In genomic region chr5:53212782-53213710, GRCm38 (mm10) we compare ENCODE assay signal across 9 mouse cellular contexts. TPM values are rescaled to one million over a fixed set of nuclear protein-coding genes. Genes with fewer than 3 reads are reported as not detected.
DNase-seq lines count a peak whose midpoint lies in the region; ATAC-seq and TF ChIP-seq lines count a peak whose summit lies in the region.
"Had no signal": no experiment of that assay in that cellular context is flagged by ENCODE, and none has a peak within 500 bp of the region (broad histone marks: within the 10 kb centered on the region; RNA-seq: fewer than 3 reads in every experiment).

No protein-coding gene starts in this region.

- H3K4me1 ChIP-seq in bone marrow, adult 2 months (ENCODE audit: control insufficient read depth, insufficient read depth, low read length): no peaks in the 10 kb centered on the region
- no peaks in the 10 kb centered on the region for H3K4me1 ChIP-seq in embryonic fibroblast, embryonic 13.5 days (ENCODE audit: control insufficient read depth, insufficient read depth, low read length)
- peaks cover 18% of the 10 kb centered on the region for H3K4me1 ChIP-seq in hindbrain, embryonic 16.5 days (ENCODE audit: control insufficient read depth, insufficient read depth, low read depth, low read length)
- no peaks in the 10 kb centered on the region; the same call in 1 of the 2 replicates for H3K4me1 ChIP-seq in lung, adult 2 months (ENCODE audit: control insufficient read depth, insufficient read depth, low read length)

- H3K9me3 ChIP-seq in hindbrain, embryonic 16.5 days (ENCODE audit: control insufficient read depth, low read length): no peaks in the 10 kb centered on the region

- H3K27me3 ChIP-seq in hindbrain, embryonic 16.5 days (replicated peaks; ENCODE audit: control insufficient read depth, insufficient read depth, low read length): no peaks in the 10 kb centered on the region

- DNase-seq in layer of hippocampus, postnatal 10 days (ENCODE audit: low spot score in 2 of 2): peak; percentile 28 to 56
- no peak for DNase-seq in layer of hippocampus, adult 9-11 months
- peak; percentile 26 for DNase-seq in lung, adult 2 months
- DNase-seq in ovary, postnatal 36 days (ENCODE audit: low spot score): peak; percentile 59
- DNase-seq in frontal cortex, postnatal 14 days (ENCODE audit: low spot score in 2 of 2): no peak

- TF ChIP-seq POLR2A in bone marrow, adult 2 months (IDR thresholded peaks at IDR 0.05; ENCODE audit: borderline replicate concordance, control insufficient read depth, low read depth, low read length): 0 out of 2 replicates have a peak, but pooled peaks have one; percentile 9
- no peak for TF ChIP-seq POLR2A in embryonic fibroblast, embryonic 13.5 days (IDR thresholded peaks at IDR 0.05; ENCODE audit: low read depth, low read length)
- TF ChIP-seq POLR2A in lung, adult 2 months (IDR thresholded peaks at IDR 0.05; ENCODE audit: borderline replicate concordance, extremely low read depth, low read depth, low read length): no peak

- peak overlapping the region; percentile 22 for H3K4me3 ChIP-seq in bone marrow, adult 2 months (replicated peaks; ENCODE audit: control insufficient read depth, low read depth, low read length)
- H3K4me3 ChIP-seq in embryonic fibroblast, embryonic 13.5 days (ENCODE audit: insufficient read depth, low read length): peak overlapping the region; percentile 22
- H3K4me3 ChIP-seq in hindbrain, embryonic 16.5 days (ENCODE audit: low read length): peak overlapping the region; percentile 81
- H3K4me3 ChIP-seq in lung, adult 2 months (replicated peaks; ENCODE audit: extremely low read depth, low read depth, low read length): peak overlapping the region; percentile 58

- 1% methylated on average over 67 of the region's 99 CpGs for WGBS in bone marrow, adult 2 months
- under 1% methylated on average over 26 of the region's 99 CpGs for WGBS in hindbrain, embryonic 16.5 days
- 1% methylated on average over 93 of the region's 99 CpGs for WGBS in lung, adult 2 months

- ATAC-seq in hindbrain, embryonic 16.5 days: peak; percentile 46

- H3K9ac ChIP-seq in hindbrain, embryonic 16.5 days (ENCODE audit: low read depth, low read length): peak overlapping the region; percentile 83

- no peaks in the 10 kb centered on the region for H3K36me3 ChIP-seq in hindbrain, embryonic 16.5 days (ENCODE audit: control insufficient read depth, insufficient read depth, low read length)

- peak overlapping the region; percentile 98 for H3K4me2 ChIP-seq in hindbrain, embryonic 16.5 days (ENCODE audit: low read length)

- H3K27ac ChIP-seq in bone marrow, adult 2 months (ENCODE audit: control insufficient read depth, insufficient read depth, low read depth, low read length, poor library complexity): no peak overlapping the region
- H3K27ac ChIP-seq in embryonic fibroblast, embryonic 13.5 days (ENCODE audit: insufficient read depth, low read length): no peak overlapping the region
- peak overlapping the region; percentile 71 for H3K27ac ChIP-seq in hindbrain, embryonic 16.5 days (ENCODE audit: low read depth, low read length)

- no peak for TF ChIP-seq CTCF in bone marrow, adult 2 months (IDR thresholded peaks at IDR 0.05; ENCODE audit: control insufficient read depth, insufficient read depth, low read length)
- no peak for TF ChIP-seq CTCF in embryonic fibroblast, embryonic 13.5 days (IDR thresholded peaks at IDR 0.05; ENCODE audit: borderline replicate concordance, insufficient read depth, low read length)
- no peak for TF ChIP-seq CTCF in lung, adult 2 months (IDR thresholded peaks at IDR 0.05; ENCODE audit: insufficient read depth, low read length)

RNA-seq across cellular contexts. Expression of gene Sel1l3, which starts 0.7 kb away (rescaled TPM):
- total RNA-seq in layer of hippocampus, postnatal 10 days (2021): 10 to 100 TPM; 43.1 to 47.0 TPM
- not detected in 2 replicates for polyA plus RNA-seq in bone marrow, adult 2 months (2011; ENCODE audit: insufficient read depth, insufficient read length, low replicate concordance, missing spikeins)
- polyA plus RNA-seq in embryonic fibroblast, embryonic 13.5 days (2011; ENCODE audit: insufficient read length, low read depth, missing spikeins): 0.17 and 0.32 TPM in 2 replicates
- 5.6 and 6.2 TPM in 2 replicates for polyA plus RNA-seq in hindbrain, embryonic 16.5 days (2015; fragmentation: Nextera tagmentation; extraction: Ambion mirVana)
- polyA plus RNA-seq in lung, adult 2 months (2012; rRNA removed): 2.1 and 2.4 TPM in 2 replicates
- total RNA-seq: MEL had no signal

RNA-seq across cellular contexts. Expression of gene Smim20, which starts 53.8 kb away (rescaled TPM):
- 10 to 100 TPM; 29.2 to 36.5 TPM for total RNA-seq in layer of hippocampus, postnatal 10 days (2021)
- polyA plus RNA-seq in bone marrow, adult 2 months (2011; ENCODE audit: insufficient read depth, insufficient read length, low replicate concordance, missing spikeins): 25.9 and 43.0 TPM in 2 replicates
- 25.8 and 29.4 TPM in 2 replicates for polyA plus RNA-seq in embryonic fibroblast, embryonic 13.5 days (2011; ENCODE audit: insufficient read length, low read depth, missing spikeins)
- 70.9 and 80.1 TPM in 2 replicates for polyA plus RNA-seq in hindbrain, embryonic 16.5 days (2015; fragmentation: Nextera tagmentation; extraction: Ambion mirVana)
- 27.9 and 49.9 TPM in 2 replicates for polyA plus RNA-seq in lung, adult 2 months (2012; rRNA removed)

Comparison
In these comparisons a context has a peak if more than half of its experiments do, and no peak if none do; other contexts are left out.
1. DNase-seq: peak in layer of hippocampus, postnatal 10 days (2 of 2), lung, adult 2 months (single experiment) and ovary, postnatal 36 days (single experiment); none in layer of hippocampus, adult 9-11 months (single experiment) and frontal cortex, postnatal 14 days (0 of 2).
2. H3K4me3 ChIP-seq: peak in every context shown above with its lines; median percentile 81 in hindbrain, embryonic 16.5 days; 58 in lung, adult 2 months; 22 in bone marrow, adult 2 months; 22 in embryonic fibroblast, embryonic 13.5 days.